Mouse (Mus musculus): ENCODE data around the gene Rab44. TPM values are rescaled to one million over a fixed set of nuclear protein-coding genes. Genes with fewer than 3 reads are reported as not detected.

Gene Rab44
- polyA plus RNA-seq, 1 experiment from 2014 or later, result 4.4 TPM

- DNase-seq (ENCODE audit: low spot score) (no peak), ATAC-seq (replicated peaks; ENCODE audit: low FRiP score) (no peak; the same call in 1 of the 2 replicates)
- Histone ChIP-seq H3K9me3 (ENCODE audit: control insufficient read depth, low read length) (no peaks in the 10 kb centered on the region), H3K4me2 (no peak overlapping the region), H3K36me3 (ENCODE audit: control insufficient read depth, insufficient read depth, low read length) (no peaks in the 10 kb centered on the region), H3K4me3 (ENCODE audit: low read depth, low read length) (no peak overlapping the region), H3K27ac (ENCODE audit: low read depth, low read length) (0 out of 2 replicates have a peak overlapping the region, but pooled peaks have one; percentile 29), H3K27me3 (replicated peaks; ENCODE audit: control insufficient read depth, insufficient read depth, low read length) (no peaks in the 10 kb centered on the region), H3K9ac (ENCODE audit: low read depth, low read length) (no peak overlapping the region), H3K4me1 (replicated peaks; ENCODE audit: control insufficient read depth, insufficient read depth, low read length) (peaks cover 8% of the 10 kb centered on the region; the same call in 1 of the 2 replicates)
- 66% methylated on average over 5 of the region's 5 CpGs for WGBS
Measured at GRCm38 (mm10) chr17:29181751-29182150, 67.8 kb downstream of the Rab44 start.

DNA sequence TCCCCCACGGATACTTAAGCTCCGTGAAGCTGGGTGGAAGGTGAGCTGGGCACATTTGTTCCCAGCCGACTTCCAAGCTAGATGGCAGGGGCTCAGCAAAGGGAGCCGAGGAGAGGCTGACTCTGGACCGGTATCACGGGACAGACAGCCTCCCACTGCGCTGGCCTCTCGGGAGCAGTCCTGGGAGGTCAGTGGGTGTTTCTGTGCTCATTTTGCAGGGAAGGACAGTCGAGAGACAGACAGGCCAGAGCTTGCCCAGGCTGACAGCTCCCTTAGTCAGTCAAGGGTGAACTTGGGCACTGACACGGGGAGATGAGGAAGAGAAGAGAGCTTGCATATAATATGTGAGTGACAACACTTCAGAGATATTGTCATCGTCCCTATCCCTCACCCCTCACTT is 69.2 kb downstream of the Rab44 start:
- Histone ChIP-seq H3K4me3 (ENCODE audit: low read depth, low read length) (no peak overlapping the region), H3K27ac (ENCODE audit: low read depth, low read length) (no peak overlapping the region), H3K4me1 (replicated peaks; ENCODE audit: control insufficient read depth, insufficient read depth, low read length) (peaks cover 8% of the 10 kb centered on the region; the same call in 1 of the 2 replicates), H3K9me3 (ENCODE audit: control insufficient read depth, low read length) (no peaks in the 10 kb centered on the region), H3K9ac (ENCODE audit: low read depth, low read length) (no peak overlapping the region), H3K27me3 (replicated peaks; ENCODE audit: control insufficient read depth, insufficient read depth, low read length) (no peaks in the 10 kb centered on the region), H3K4me2 (no peak overlapping the region), H3K36me3 (ENCODE audit: control insufficient read depth, insufficient read depth, low read length) (no peaks in the 10 kb centered on the region)
- DNase-seq (ENCODE audit: low spot score) (no peak), ATAC-seq (replicated peaks; ENCODE audit: low FRiP score) (no peak)
- 63% methylated on average over 11 of the region's 11 CpGs for WGBS

- H3K4me2 ChIP-seq, result no peak overlapping the region
- no peaks in the 10 kb centered on the region for H3K36me3 ChIP-seq (ENCODE audit: control insufficient read depth, insufficient read depth, low read length)
- no peak overlapping the region for H3K4me3 ChIP-seq (ENCODE audit: low read depth, low read length)
- no peak for ATAC-seq (replicated peaks; ENCODE audit: low FRiP score)
- WGBS, result 52% methylated on average over 7 of the region's 7 CpGs
- H3K27me3 ChIP-seq (replicated peaks; ENCODE audit: control insufficient read depth, insufficient read depth, low read length), result peaks cover 18% of the 10 kb centered on the region
- no peaks in the 10 kb centered on the region for H3K9me3 ChIP-seq (ENCODE audit: control insufficient read depth, low read length)
- H3K9ac ChIP-seq (ENCODE audit: low read depth, low read length), result no peak overlapping the region
- H3K4me1 ChIP-seq (replicated peaks; ENCODE audit: control insufficient read depth, insufficient read depth, low read length), result peaks cover 14% of the 10 kb centered on the region
- no peak for DNase-seq (ENCODE audit: low spot score)
- no peak overlapping the region for H3K27ac ChIP-seq (ENCODE audit: low read depth, low read length)
Measured at GRCm38 (mm10) chr17:29185376-29186046, 71.6 kb downstream of the Rab44 start.

- DNase-seq (ENCODE audit: low spot score) (no peak), ATAC-seq (replicated peaks; ENCODE audit: low FRiP score) (no peak)
- Histone ChIP-seq H3K4me2 (no peak overlapping the region), H3K9ac (ENCODE audit: low read depth, low read length) (no peak overlapping the region), H3K27ac (ENCODE audit: low read depth, low read length) (no peak overlapping the region), H3K36me3 (ENCODE audit: control insufficient read depth, insufficient read depth, low read length) (no peaks in the 10 kb centered on the region), H3K27me3 (replicated peaks; ENCODE audit: control insufficient read depth, insufficient read depth, low read length) (peaks cover 18% of the 10 kb centered on the region), H3K4me3 (ENCODE audit: low read depth, low read length) (no peak overlapping the region), H3K9me3 (ENCODE audit: control insufficient read depth, low read length) (no peaks in the 10 kb centered on the region), H3K4me1 (replicated peaks; ENCODE audit: control insufficient read depth, insufficient read depth, low read length) (peaks cover 14% of the 10 kb centered on the region)
- WGBS, result 55% methylated on average over 10 of the region's 10 CpGs
Measured at GRCm38 (mm10) chr17:29186989-29187859, 73.3 kb downstream of the Rab44 start.

DNA sequence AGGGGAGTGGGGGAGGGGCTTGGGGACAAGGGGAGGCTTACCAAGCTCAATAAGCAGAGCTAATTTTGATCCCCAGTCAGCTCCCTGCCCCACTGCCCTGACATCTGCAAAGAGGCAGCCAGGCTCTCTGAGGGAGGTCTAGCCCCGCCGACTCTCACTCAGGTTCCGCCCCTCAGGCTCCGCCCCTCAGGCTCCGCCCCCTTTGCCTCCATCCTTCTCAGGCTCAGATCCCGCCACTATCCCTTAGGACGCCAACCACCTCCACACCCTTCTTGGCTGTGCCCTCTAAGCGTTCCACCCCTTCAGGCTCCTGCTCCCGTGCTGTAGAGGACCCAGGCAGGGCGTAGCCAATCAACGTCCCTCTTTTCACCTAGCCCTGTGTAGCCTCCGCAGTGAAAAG is 75.0 kb downstream of the Rab44 start:
- H3K27ac ChIP-seq (ENCODE audit: low read depth, low read length), result no peak overlapping the region
- no peaks in the 10 kb centered on the region for H3K9me3 ChIP-seq (ENCODE audit: control insufficient read depth, low read length)
- peak overlapping the region; percentile 45 for H3K4me2 ChIP-seq
- DNase-seq (ENCODE audit: low spot score), result peak; percentile 53
- ATAC-seq (replicated peaks; ENCODE audit: low FRiP score), result 0 out of 2 replicates have a peak, but pooled peaks have one; percentile 36
- H3K9ac ChIP-seq (ENCODE audit: low read depth, low read length), result no peak overlapping the region
- peaks cover 20% of the 10 kb centered on the region for H3K4me1 ChIP-seq (replicated peaks; ENCODE audit: control insufficient read depth, insufficient read depth, low read length)
- WGBS, result 7% methylated on average over 12 of the region's 12 CpGs
- peaks cover 18% of the 10 kb centered on the region for H3K27me3 ChIP-seq (replicated peaks; ENCODE audit: control insufficient read depth, insufficient read depth, low read length)
- no peak overlapping the region for H3K4me3 ChIP-seq (ENCODE audit: low read depth, low read length)
- H3K36me3 ChIP-seq (ENCODE audit: control insufficient read depth, insufficient read depth, low read length), result no peaks in the 10 kb centered on the region

DNA sequence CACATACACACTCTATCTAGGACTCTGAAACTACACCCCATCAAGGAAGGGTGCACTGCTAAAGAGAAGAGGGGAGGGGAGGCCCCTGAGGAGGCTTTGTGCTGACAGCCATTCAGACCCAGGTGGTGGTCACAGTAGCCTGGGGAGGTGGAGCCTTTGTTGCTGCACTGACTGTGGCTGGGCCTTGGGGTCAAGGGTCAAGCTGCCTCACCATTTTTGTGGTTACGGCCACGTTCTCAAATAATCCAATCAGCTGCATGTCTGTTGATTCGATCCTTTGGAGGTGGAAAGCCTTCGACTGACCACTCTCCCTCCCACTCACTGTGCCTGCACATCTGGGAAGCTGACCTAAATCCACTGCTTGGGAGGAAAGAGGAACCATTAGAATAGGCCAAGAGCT is 81.6 kb downstream of the Rab44 start:
- 46% methylated on average over 4 of the region's 4 CpGs for WGBS
- ATAC-seq (replicated peaks; ENCODE audit: low FRiP score), result no peak
- Histone ChIP-seq H3K9me3 (ENCODE audit: control insufficient read depth, low read length) (no peaks in the 10 kb centered on the region), H3K9ac (ENCODE audit: low read depth, low read length) (no peak overlapping the region), H3K4me3 (ENCODE audit: low read depth, low read length) (no peak overlapping the region), H3K27me3 (replicated peaks; ENCODE audit: control insufficient read depth, insufficient read depth, low read length) (no peaks in the 10 kb centered on the region), H3K4me2 (no peak overlapping the region), H3K4me1 (replicated peaks; ENCODE audit: control insufficient read depth, insufficient read depth, low read length) (peaks cover 9% of the 10 kb centered on the region), H3K27ac (ENCODE audit: low read depth, low read length) (no peak overlapping the region), H3K36me3 (ENCODE audit: control insufficient read depth, insufficient read depth, low read length) (no peaks in the 10 kb centered on the region)
- no peak for DNase-seq (ENCODE audit: low spot score)

Other genes starting within 250 kb of the Rab44 start
- 0.08 and 0.48 TPM in 2 replicates for gene 4930539E08Rik, start 198.8 kb upstream of the Rab44 start, polyA plus RNA-seq (2014; fragmentation: Nextera tagmentation; extraction: Ambion mirVana)
- gene Pxt1, start 170.3 kb upstream of the Rab44 start, polyA plus RNA-seq (2014; fragmentation: Nextera tagmentation; extraction: Ambion mirVana), result 0.30 and 0.92 TPM in 2 replicates
- 75.2 and 89.2 TPM in 2 replicates for gene Kctd20, start 162.2 kb upstream of the Rab44 start, polyA plus RNA-seq (2014; fragmentation: Nextera tagmentation; extraction: Ambion mirVana)
- gene Stk38, start 106.2 kb upstream of the Rab44 start, polyA plus RNA-seq (2014; fragmentation: Nextera tagmentation; extraction: Ambion mirVana), result 83.3 and 90.1 TPM in 2 replicates
- 532 and 579 TPM in 2 replicates for gene Srsf3, start 81.5 kb upstream of the Rab44 start, polyA plus RNA-seq (2014; fragmentation: Nextera tagmentation; extraction: Ambion mirVana)
- gene Cdkn1a, start 23.2 kb upstream of the Rab44 start, polyA plus RNA-seq (2014; fragmentation: Nextera tagmentation; extraction: Ambion mirVana), result 12.2 and 13.8 TPM in 2 replicates
- gene Cpne5, start 124.0 kb downstream of the Rab44 start, polyA plus RNA-seq (2014; fragmentation: Nextera tagmentation; extraction: Ambion mirVana), result 0.93 and 1.1 TPM in 2 replicates
- 200 and 201 TPM in 2 replicates for gene Ppil1, start 150.0 kb downstream of the Rab44 start, polyA plus RNA-seq (2014; fragmentation: Nextera tagmentation; extraction: Ambion mirVana)
- 70.9 and 72.7 TPM in 2 replicates for gene BC004004, start 154.6 kb downstream of the Rab44 start, polyA plus RNA-seq (2014; fragmentation: Nextera tagmentation; extraction: Ambion mirVana)
- 0.32 and 0.51 TPM in 2 replicates for gene Pi16, start 203.5 kb downstream of the Rab44 start, polyA plus RNA-seq (2014; fragmentation: Nextera tagmentation; extraction: Ambion mirVana)
- 147 and 149 TPM in 2 replicates for gene Mtch1, start 233.8 kb downstream of the Rab44 start, polyA plus RNA-seq (2014; fragmentation: Nextera tagmentation; extraction: Ambion mirVana)
- gene Fgd2, start 246.8 kb downstream of the Rab44 start, polyA plus RNA-seq (2014; fragmentation: Nextera tagmentation; extraction: Ambion mirVana), result 6.0 and 6.7 TPM in 2 replicates

Measured in liver, embryonic 11.5 days (tissue).